Mouse (Mus musculus) CH12.LX (cell line): Measurements from ENCODE around the gene Hist1h1t. TPM values are rescaled to one million over a fixed set of nuclear protein-coding genes. Genes with fewer than 3 reads are reported as not detected.

Experiments
- DNase-seq: peaks from one replicate; pipeline ENCODE4 v3.0.0-alpha.2; 2013; ENCODE audit errors: extremely low read depth
- H3K27ac ChIP-seq: 2 replicates; pipeline ENCODE4 v1.5.1; 2012; ENCODE audit warnings: low read depth, mild to moderate bottlenecking, control low read depth, moderate library complexity; ENCODE audit not compliant: insufficient read depth
- H3K27me3 ChIP-seq: replicated peaks from 2 replicates; pipeline ENCODE3; 2012; ENCODE audit warnings: inconsistent platforms
- H3K36me3 ChIP-seq, 2 experiments: replicated peaks in 1 of 2; 2 replicates each; pipeline versions ENCODE3 to v1.6.1; 2012; ENCODE audit warnings: inconsistent platforms in 1 of 2, low read length in 1 of 2, mild to moderate bottlenecking in 1 of 2, mixed read lengths in 1 of 2, moderate library complexity in 1 of 2; ENCODE audit not compliant: control insufficient read depth in 1 of 2, insufficient read depth in 1 of 2
- H3K4me1 ChIP-seq, 2 experiments: 2 replicates each; pipeline ENCODE4 v1.6.1; 2012; ENCODE audit warnings: inconsistent platforms in 1 of 2, moderate library complexity in 1 of 2; ENCODE audit not compliant: insufficient read depth in 2 of 2, control insufficient read depth in 1 of 2
- H3K4me2 ChIP-seq: 2 replicates; pipeline ENCODE4 v1.6.1; 2012; ENCODE audit warnings: low read depth, mild to moderate bottlenecking, control low read depth; ENCODE audit not compliant: poor library complexity, insufficient read depth, severe bottlenecking
- H3K4me3 ChIP-seq, 3 experiments: fragments of 150-350 bp in 1 of 3; sonication (generic) in 1 of 3; replicated peaks in 1 of 3; 2 replicates each; pipeline versions ENCODE3 to v1.5.1; 2011 to 2012; ENCODE audit warnings: low read depth in 2 of 3, low read length in 2 of 3, mild to moderate bottlenecking in 2 of 3, moderate library complexity in 2 of 3, control low read depth in 1 of 3, improper control_type of control experiment in 1 of 3, inconsistent platforms in 1 of 3, mixed read lengths in 1 of 3; ENCODE audit not compliant: poor library complexity in 1 of 3
- H3K79me2 ChIP-seq: replicated peaks from 2 replicates; pipeline ENCODE4 v1.6.1; 2012; ENCODE audit warnings: mild to moderate bottlenecking, moderate library complexity; ENCODE audit not compliant: control insufficient read depth, poor library complexity, insufficient read depth, severe bottlenecking; ENCODE audit errors: extremely low read depth
- H3K9ac ChIP-seq: 2 replicates; pipeline ENCODE4 v1.6.1; 2012; ENCODE audit warnings: low read depth, mild to moderate bottlenecking, control low read depth, moderate library complexity; ENCODE audit not compliant: insufficient read depth
- H3K9me3 ChIP-seq: replicated peaks from 2 replicates; pipeline ENCODE3; 2012; ENCODE audit warnings: low read length, inconsistent platforms, mixed read lengths
- BHLHE40 ChIP-seq: IDR thresholded peaks from 2 replicates; pipeline ENCODE4 v1.6.1; 2011; ENCODE audit warnings: mild to moderate bottlenecking, low read depth, low read length, improper control_type of control experiment
- CHD1 ChIP-seq: IDR thresholded peaks from 2 replicates; pipeline ENCODE4 v1.6.1; 2012; ENCODE audit warnings: low read depth, low read length, improper control_type of control experiment, inconsistent platforms
- CHD2 ChIP-seq: IDR thresholded peaks from 2 replicates; pipeline ENCODE4 v1.6.1; 2011; ENCODE audit warnings: low read length, improper control_type of control experiment
- E2F4 ChIP-seq: IDR thresholded peaks from 2 replicates; pipeline ENCODE4 v1.6.1; 2011; ENCODE audit warnings: low read depth, low read length, improper control_type of control experiment; ENCODE audit not compliant: insufficient replicate concordance
- EP300 ChIP-seq: IDR thresholded peaks from 2 replicates; pipeline ENCODE4 v1.6.1; 2011; ENCODE audit warnings: low read length, improper control_type of control experiment
- ETS1 ChIP-seq: conservative IDR thresholded peaks from 2 replicates; pipeline ENCODE4 v1.6.1; 2012; ENCODE audit warnings: low read depth, mild to moderate bottlenecking, inconsistent platforms, low read length, improper control_type of control experiment, moderate library complexity
- GABPA ChIP-seq: IDR thresholded peaks from 2 replicates; pipeline ENCODE4 v1.6.1; 2012; ENCODE audit warnings: low read depth, low read length, improper control_type of control experiment, inconsistent platforms; ENCODE audit not compliant: insufficient replicate concordance
- HCFC1 ChIP-seq: IDR thresholded peaks from 2 replicates; pipeline ENCODE4 v1.6.1; 2012; ENCODE audit warnings: low read depth, mild to moderate bottlenecking, inconsistent platforms, low read length, improper control_type of control experiment
- IRF4 ChIP-seq: IDR thresholded peaks from 2 replicates; pipeline ENCODE4 v1.6.1; 2014; ENCODE audit warnings: low read depth, mild to moderate bottlenecking, inconsistent platforms, low read length, improper control_type of control experiment
- JUN ChIP-seq: IDR thresholded peaks from 2 replicates; pipeline ENCODE4 v1.6.1; 2011; ENCODE audit warnings: low read depth, mild to moderate bottlenecking, low read length, improper control_type of control experiment, moderate library complexity; ENCODE audit not compliant: insufficient read depth
- JUND ChIP-seq: conservative IDR thresholded peaks from 2 replicates; pipeline ENCODE4 v1.6.1; 2011; ENCODE audit warnings: low read depth, low read length, improper control_type of control experiment
- MAFK ChIP-seq: IDR thresholded peaks from 2 replicates; pipeline ENCODE4 v1.6.1; 2011; ENCODE audit warnings: low read length, improper control_type of control experiment; ENCODE audit not compliant: insufficient replicate concordance
- MAZ ChIP-seq: IDR thresholded peaks from 2 replicates; pipeline ENCODE4 v1.6.1; 2012; ENCODE audit warnings: low read depth, mild to moderate bottlenecking, inconsistent platforms, low read length, improper control_type of control experiment, moderate library complexity
- MEF2A ChIP-seq: IDR thresholded peaks from 2 replicates; pipeline ENCODE4 v1.6.1; 2014; ENCODE audit warnings: low read depth, mild to moderate bottlenecking, inconsistent platforms, low read length, improper control_type of control experiment, borderline replicate concordance
- MXI1 ChIP-seq: IDR thresholded peaks from 2 replicates; pipeline ENCODE4 v1.6.1; 2011; ENCODE audit warnings: mild to moderate bottlenecking, low read depth, low read length, improper control_type of control experiment
- NELFE ChIP-seq: IDR thresholded peaks from 2 replicates; pipeline ENCODE4 v1.6.1; 2011; ENCODE audit warnings: low read depth, low read length, improper control_type of control experiment
- NRF1 ChIP-seq: IDR thresholded peaks from 2 replicates; pipeline ENCODE4 v1.6.1; 2014; ENCODE audit warnings: low read depth, mild to moderate bottlenecking, inconsistent platforms, low read length, improper control_type of control experiment, moderate library complexity
- POLR2A ChIP-seq: IDR thresholded peaks from 2 replicates; pipeline ENCODE4 v1.6.1; 2011; ENCODE audit warnings: low read depth, mild to moderate bottlenecking, improper control_type of control experiment, low read length
- POLR2AphosphoS2 ChIP-seq: IDR thresholded peaks from 2 replicates; pipeline ENCODE4 v1.6.1; 2011; ENCODE audit warnings: low read depth, low read length, improper control_type of control experiment
- RAD21 ChIP-seq: IDR thresholded peaks from 2 replicates; pipeline ENCODE4 v1.6.1; 2011; ENCODE audit warnings: low read depth, mild to moderate bottlenecking, low read length, improper control_type of control experiment, moderate library complexity
- USF1 ChIP-seq: IDR thresholded peaks from 2 replicates; pipeline ENCODE4 v1.6.1; 2014; ENCODE audit warnings: low read depth, mild to moderate bottlenecking, inconsistent platforms, low read length, improper control_type of control experiment
- ZC3H11A ChIP-seq: IDR thresholded peaks from 2 replicates; pipeline ENCODE4 v1.6.1; 2012; ENCODE audit warnings: low read depth, mild to moderate bottlenecking, inconsistent platforms, low read length, improper control_type of control experiment
- ZMIZ1 ChIP-seq: IDR thresholded peaks from 2 replicates; pipeline ENCODE4 v1.6.1; 2012; ENCODE audit warnings: low read depth, mild to moderate bottlenecking, inconsistent platforms, low read length, improper control_type of control experiment
- ZNF384 ChIP-seq: IDR thresholded peaks from 2 replicates; pipeline ENCODE4 v1.6.1; 2012; ENCODE audit warnings: low read depth, low read length, improper control_type of control experiment, inconsistent platforms
- dilution Hi-C: fragments of 300-500 bp; cut with MboI; formaldehyde crosslinking; loops from 2 replicates; pipeline ENCODE4 v1.14.3; 2020; ENCODE audit warnings: low sequenced_read_pairs; ENCODE audit not compliant: extremely low pct_unique_long_range_greater_than_20kb, extremely low pct_ligation_motif_present
- in situ Hi-C: fragments of 300-500 bp; cut with MboI; formaldehyde crosslinking; loops from 3 replicates; pipeline ENCODE4 v1.14.3; 2019; ENCODE audit warnings: low sequenced_read_pairs, low pct_ligation_motif_present, low pct_unique_long_range_greater_than_20kb, mixed read lengths
- polyA plus RNA-seq: library from polyadenylated mRNA; unstranded; fragments of >175 nt; gene quantifications from 2 replicates; pipeline ENCODE4 v1.2.1, GENCODE M21; 2012; ENCODE audit warnings: low read depth; ENCODE audit not compliant: insufficient read length
- total RNA-seq, 2 experiments: library from RNA; depleted of rRNA; stranded (reverse); fragments of 300-350 nt in 1 of 2; fragments of >200 nt in 1 of 2; gene quantifications; 2 replicates each; pipeline ENCODE4 v1.2.3; 2012 to 2014

Hist1h1t gene
- total and polyA plus RNA-seq, 3 experiments: 0.38 TPM; not detected in 2

- Histone ChIP-seq H3K79me2 (no peaks in the 10 kb centered on the region), H3K27ac (no peak overlapping the region), H3K36me3 (no peaks in the 10 kb centered on the region), H3K4me1 (peaks cover 4 to 23% of the 10 kb centered on the region in 2 experiments; a peak in 3 of 4 replicates), H3K27me3 (no peaks in the 10 kb centered on the region), H3K9ac (no peak overlapping the region), H3K9me3 (no peaks in the 10 kb centered on the region), H3K4me2 (no peak overlapping the region), H3K4me3 (no peak overlapping the region)
- in situ Hi-C loops: no loop called here
- dilution Hi-C loops: loop anchor here (10.0 kb wide), 1 partner anchor 51 kb away; the partner anchor contains the start of genes Hist1h2bb and Hist1h3c
- no peak for TF ChIP-seq MAFK
- TF ChIP-seq MAZ: no peak
- TF ChIP-seq GABPA: no peak
- no peak for TF ChIP-seq ZNF384
- DNase-seq: no peak
Observed at GRCm38 (mm10) chr13:23693856-23694440, 1.7 kb upstream of the Hist1h1t start.

GRCm38 (mm10) chr13:23694956-23695355 lies 658 bp upstream of the Hist1h1t start:
- Histone ChIP-seq H3K79me2 (no peaks in the 10 kb centered on the region), H3K4me2 (no peak overlapping the region), H3K4me1 (peaks cover 0 to 23% of the 10 kb centered on the region in 2 experiments; a peak in 2 of 4 replicates), H3K9me3 (no peaks in the 10 kb centered on the region), H3K27ac (no peak overlapping the region), H3K27me3 (no peaks in the 10 kb centered on the region), H3K9ac (no peak overlapping the region), H3K4me3 (no peak overlapping the region), H3K36me3 (no peaks in the 10 kb centered on the region)
- in situ Hi-C loops (no loop called here), dilution Hi-C loops (loop anchor here (10.0 kb wide), 1 partner anchor 50 kb away; the partner anchor contains the start of genes Hist1h2bb and Hist1h3c)
- DNase-seq: no peak
- TF ChIP-seq HCFC1: no peak
- no peak for TF ChIP-seq ETS1
- TF ChIP-seq JUND: no peak
- no peak for TF ChIP-seq MXI1
- no peak for TF ChIP-seq POLR2A
- no peak for TF ChIP-seq POLR2AphosphoS2
- TF ChIP-seq MAFK: no peak
- no peak for TF ChIP-seq MAZ
- TF ChIP-seq E2F4: no peak

GRCm38 (mm10) chr13:23696061-23696474 lies 454 bp downstream of the Hist1h1t start:
- no peak overlapping the region for H3K4me3 ChIP-seq
- dilution Hi-C loops (loop anchor here (10.0 kb wide), 1 partner anchor 49 kb away; the partner anchor contains the start of genes Hist1h2bb and Hist1h3c), in situ Hi-C loops (no loop called here)
- no peak overlapping the region for H3K4me2 ChIP-seq
- no peaks in the 10 kb centered on the region for H3K9me3 ChIP-seq
- H3K79me2 ChIP-seq: no peaks in the 10 kb centered on the region
- H3K9ac ChIP-seq: no peak overlapping the region
- H3K36me3 ChIP-seq: no peaks in the 10 kb centered on the region
- H3K27ac ChIP-seq: no peak overlapping the region
- peaks cover 2 to 35% of the 10 kb centered on the region in 2 experiments; a peak in 2 of 4 replicates for H3K4me1 ChIP-seq
- H3K27me3 ChIP-seq: no peaks in the 10 kb centered on the region
- DNase-seq: no peak
- no peak for TF ChIP-seq EP300
- TF ChIP-seq NRF1: no peak
- TF ChIP-seq CHD1: no peak
- no peak for TF ChIP-seq GABPA
- TF ChIP-seq POLR2A: no peak
- no peak for TF ChIP-seq NELFE
- TF ChIP-seq RAD21: no peak
- no peak for TF ChIP-seq JUN
- TF ChIP-seq IRF4: no peak
- no peak for TF ChIP-seq MAFK
- TF ChIP-seq ZNF384: no peak
- no peak for TF ChIP-seq BHLHE40
- TF ChIP-seq CHD2: no peak
- no peak for TF ChIP-seq ZC3H11A
- no peak for TF ChIP-seq ZMIZ1
- no peak for TF ChIP-seq USF1
- TF ChIP-seq POLR2AphosphoS2: no peak
- no peak for TF ChIP-seq MEF2A
- TF ChIP-seq MXI1: no peak
